Mouse (Mus musculus): ENCODE data around the gene Duox1. TPM values are rescaled to one million over a fixed set of nuclear protein-coding genes. Genes with fewer than 3 reads are reported as not detected.
A peak's percentile ranks its signal among the peaks of the same experiment; 100 is the strongest.

Duox1 gene
- total RNA-seq, 2 experiments from 2014 or later: 0.15 to 0.26 TPM

GRCm38 (mm10) chr2:122348531-122349131 is 33.2 kb downstream of the Duox1 start:
- intact Hi-C loops (cut with DNase I): loop anchor here (2.0 kb wide), 1 partner anchor 20 kb away; the partner anchor contains the start of gene Shf
- peak; percentile 78 to 93 for DNase-seq (ENCODE audit: extremely low spot score in 1 of 2, low spot score in 2 of 2)

- no peak for DNase-seq (ENCODE audit: extremely low spot score in 1 of 2, low spot score in 2 of 2)
- intact Hi-C loops (cut with DNase I): loop anchor here (2.0 kb wide), 1 partner anchor 20 kb away; the partner anchor contains the start of gene Shf
Observed at GRCm38 (mm10) chr2:122349136-122349785, 33.8 kb downstream of the Duox1 start.

GRCm38 (mm10) chr2:122351156-122351930 is 35.9 kb downstream of the Duox1 start:
- peak in 1 of 2 experiments; percentile 74 for DNase-seq (ENCODE audit: extremely low spot score in 1 of 2, low spot score in 2 of 2)

GRCm38 (mm10) chr2:122351931-122352329 is 36.5 kb downstream of the Duox1 start:
- intact Hi-C loops (cut with DNase I): no loop called here
- peak; percentile 70 to 72 for DNase-seq (ENCODE audit: extremely low spot score in 1 of 2, low spot score in 2 of 2)

More at GRCm38 (mm10) chr2:122351156-122351930, 35.9 kb downstream of the Duox1 start:
- intact Hi-C loops (cut with DNase I): no loop called here

GRCm38 (mm10) chr2:122352992-122353391 is 37.5 kb downstream of the Duox1 start:
- intact Hi-C loops (cut with DNase I): no loop called here
- no peak for DNase-seq (ENCODE audit: extremely low spot score in 1 of 2, low spot score in 2 of 2)

GRCm38 (mm10) chr2:122353765-122354164 is 38.3 kb downstream of the Duox1 start:
- intact Hi-C loops (cut with DNase I): no loop called here
- no peak for DNase-seq (ENCODE audit: extremely low spot score in 1 of 2, low spot score in 2 of 2)

- intact Hi-C loops (cut with DNase I): no loop called here
- DNase-seq (ENCODE audit: extremely low spot score in 1 of 2, low spot score in 2 of 2): no peak
Observed at GRCm38 (mm10) chr2:122354191-122354929, 38.9 kb downstream of the Duox1 start.

- intact Hi-C loops (cut with DNase I): no loop called here
- no peak for DNase-seq (ENCODE audit: extremely low spot score in 1 of 2, low spot score in 2 of 2)
Observed at GRCm38 (mm10) chr2:122355389-122355788, 39.9 kb downstream of the Duox1 start.

GRCm38 (mm10) chr2:122356187-122356586 is 40.7 kb downstream of the Duox1 start:
- intact Hi-C loops (cut with DNase I): no loop called here
- no peak for DNase-seq (ENCODE audit: extremely low spot score in 1 of 2, low spot score in 2 of 2)

- intact Hi-C loops (cut with DNase I): no loop called here
- no peak for DNase-seq (ENCODE audit: extremely low spot score in 1 of 2, low spot score in 2 of 2)
Observed at GRCm38 (mm10) chr2:122360310-122360709, 44.8 kb downstream of the Duox1 start.

GRCm38 (mm10) chr2:122361181-122361580 is 45.7 kb downstream of the Duox1 start:
- intact Hi-C loops (cut with DNase I): no loop called here

GRCm38 (mm10) chr2:122361868-122362621 is 46.6 kb downstream of the Duox1 start:
- intact Hi-C loops (cut with DNase I): no loop called here

More at GRCm38 (mm10) chr2:122361181-122361580, 45.7 kb downstream of the Duox1 start:
- DNase-seq (ENCODE audit: extremely low spot score in 1 of 2, low spot score in 2 of 2): no peak

GRCm38 (mm10) chr2:122362622-122363523 is 47.4 kb downstream of the Duox1 start:
- intact Hi-C loops (cut with DNase I): no loop called here
- no peak for DNase-seq (ENCODE audit: extremely low spot score in 1 of 2, low spot score in 2 of 2)

More at GRCm38 (mm10) chr2:122361868-122362621, 46.6 kb downstream of the Duox1 start:
- no peak for DNase-seq (ENCODE audit: extremely low spot score in 1 of 2, low spot score in 2 of 2)

- intact Hi-C loops (cut with DNase I): no loop called here
- DNase-seq (ENCODE audit: extremely low spot score in 1 of 2, low spot score in 2 of 2): no peak
Observed at GRCm38 (mm10) chr2:122364352-122364944, 49.0 kb downstream of the Duox1 start.

- intact Hi-C loops (cut with DNase I): no loop called here
- no peak for DNase-seq (ENCODE audit: extremely low spot score in 1 of 2, low spot score in 2 of 2)
Observed at GRCm38 (mm10) chr2:122365244-122365866, 49.9 kb downstream of the Duox1 start.

GRCm38 (mm10) chr2:122366039-122366438 is 50.6 kb downstream of the Duox1 start:
- intact Hi-C loops (cut with DNase I): no loop called here
- DNase-seq (ENCODE audit: extremely low spot score in 1 of 2, low spot score in 2 of 2): peak in 1 of 2 experiments; percentile 20

Measured in left cerebral cortex, postnatal 10 days (tissue).